Mouse (Mus musculus): ENCODE data around the gene St8sia6.

- no peak for TF ChIP-seq CTCF (IDR thresholded peaks at IDR 0.05; ENCODE audit: low read depth, low read length)
- no peak for TF ChIP-seq POLR2A (IDR thresholded peaks at IDR 0.05; ENCODE audit: insufficient read depth, low read length)
Observed at GRCm38 (mm10) chr2:13777032-13777431, 16.8 kb downstream of the St8sia6 start.
